Mouse (Mus musculus) lung, postnatal 0 days (tissue): ENCODE data around the gene Ccdc39.

Experiments
- CTCF ChIP-seq: IDR thresholded peaks from 2 replicates; pipeline ENCODE4 v1.5.1; 2016; ENCODE audit warnings: antibody characterized with exemption, mild to moderate bottlenecking
- EP300 ChIP-seq: IDR thresholded peaks from 2 replicates; pipeline ENCODE4 v1.6.1; 2016; ENCODE audit warnings: antibody characterized with exemption, mild to moderate bottlenecking, control low read depth

GRCm38 (mm10) chr3:33893433-33893832 is 49.3 kb upstream of the Ccdc39 start:
- TF ChIP-seq CTCF (no peak), EP300 (no peak)
